Mouse (Mus musculus) right cerebral cortex, postnatal 36 days (tissue): ENCODE measurements around the gene Gm20696.
A peak's percentile ranks its signal among the peaks of the same experiment; 100 is the strongest.

Experiments
- DNase-seq, 2 experiments: peaks; one replicate each; pipeline ENCODE4 v3.0.0; 2022; ENCODE audit warnings: low spot score in 2 of 2, mixed read lengths in 1 of 2

Gene Gm20696

GRCm38 (mm10) chr6:99521038-99521640, 145.5 kb downstream of the Gm20696 start:
- DNase-seq: peak; percentile 26 to 36

- no peak for DNase-seq
Measured at GRCm38 (mm10) chr6:99520676-99521037, 145.9 kb downstream of the Gm20696 start.

GRCm38 (mm10) chr6:99519806-99520675, 146.6 kb downstream of the Gm20696 start:
- DNase-seq: peak in 1 of 2 experiments; percentile 23

GRCm38 (mm10) chr6:99519052-99519451, 147.5 kb downstream of the Gm20696 start:
- no peak for DNase-seq

- DNase-seq: no peak
Measured at GRCm38 (mm10) chr6:99515667-99516199, 150.9 kb downstream of the Gm20696 start.

- DNase-seq: no peak
Measured at GRCm38 (mm10) chr6:99511862-99512261, 154.7 kb downstream of the Gm20696 start.

- DNase-seq: no peak
Measured at GRCm38 (mm10) chr6:99509189-99509592, 157.4 kb downstream of the Gm20696 start.

GRCm38 (mm10) chr6:99506816-99507215, 159.8 kb downstream of the Gm20696 start:
- DNase-seq: no peak

- DNase-seq: no peak
Measured at GRCm38 (mm10) chr6:99503741-99504140, 162.9 kb downstream of the Gm20696 start.

- DNase-seq: no peak
Measured at GRCm38 (mm10) chr6:99502727-99503126, 163.9 kb downstream of the Gm20696 start.

- no peak for DNase-seq
Measured at GRCm38 (mm10) chr6:99502314-99502713, 164.3 kb downstream of the Gm20696 start.

GRCm38 (mm10) chr6:99500570-99501270, 165.9 kb downstream of the Gm20696 start:
- DNase-seq: no peak

GRCm38 (mm10) chr6:99498082-99498481, 168.5 kb downstream of the Gm20696 start:
- no peak for DNase-seq

- DNase-seq: no peak
Measured at GRCm38 (mm10) chr6:99496114-99496513, 170.5 kb downstream of the Gm20696 start.

GRCm38 (mm10) chr6:99492937-99493336, 173.7 kb downstream of the Gm20696 start:
- no peak for DNase-seq

- no peak for DNase-seq
Measured at GRCm38 (mm10) chr6:99491979-99492544, 174.5 kb downstream of the Gm20696 start.

GRCm38 (mm10) chr6:99491146-99491545, 175.5 kb downstream of the Gm20696 start:
- DNase-seq: no peak

GRCm38 (mm10) chr6:99489900-99490648, 176.5 kb downstream of the Gm20696 start:
- DNase-seq: no peak

- DNase-seq: no peak
Measured at GRCm38 (mm10) chr6:99489423-99489822, 177.2 kb downstream of the Gm20696 start.

- peak in 1 of 2 experiments; percentile 11 for DNase-seq
Measured at GRCm38 (mm10) chr6:99485884-99486640, 180.5 kb downstream of the Gm20696 start.
